Mouse (Mus musculus): ENCODE measurements around the gene Gcnt1.

GRCm38 (mm10) chr19:17361181-17361580, 11.5 kb downstream of the Gcnt1 start:
- TF ChIP-seq CTCF (IDR thresholded peaks at IDR 0.05; ENCODE audit: low read depth) (no peak), EP300 (IDR thresholded peaks at IDR 0.05; ENCODE audit: low read depth) (no peak)

Measured in heart, postnatal 0 days (tissue).